Mouse (Mus musculus) ES-CJ7 (cell line): Measurements from ENCODE around the gene 4933406M09Rik.

ENCODE experiments used
- DNase-seq: peaks from one replicate; pipeline ENCODE4 v3.0.0; 2011; ENCODE audit warnings: low read depth, low spot score

The 4933406M09Rik gene

DNA sequence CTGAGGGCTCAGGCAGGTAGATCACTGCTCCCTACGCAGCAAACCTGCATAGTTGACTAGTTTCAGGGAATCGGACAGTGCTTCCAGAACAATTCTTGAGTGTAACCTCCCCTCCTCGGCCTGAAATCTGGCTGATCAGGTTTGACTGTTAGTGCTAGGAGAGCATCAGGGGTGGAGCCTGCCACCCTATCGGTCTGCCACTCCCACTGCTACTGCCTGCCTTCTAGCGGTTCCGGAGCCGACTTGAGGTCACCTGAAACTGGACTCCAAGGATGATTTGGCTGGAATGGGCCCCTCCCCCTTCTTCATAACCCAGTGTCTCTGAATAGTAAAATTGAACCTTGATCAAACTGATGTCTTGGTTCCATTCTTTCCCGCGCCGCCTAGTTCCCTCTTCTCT lies 47.3 kb downstream of the 4933406M09Rik start:
- peak; percentile 56 for DNase-seq

DNA sequence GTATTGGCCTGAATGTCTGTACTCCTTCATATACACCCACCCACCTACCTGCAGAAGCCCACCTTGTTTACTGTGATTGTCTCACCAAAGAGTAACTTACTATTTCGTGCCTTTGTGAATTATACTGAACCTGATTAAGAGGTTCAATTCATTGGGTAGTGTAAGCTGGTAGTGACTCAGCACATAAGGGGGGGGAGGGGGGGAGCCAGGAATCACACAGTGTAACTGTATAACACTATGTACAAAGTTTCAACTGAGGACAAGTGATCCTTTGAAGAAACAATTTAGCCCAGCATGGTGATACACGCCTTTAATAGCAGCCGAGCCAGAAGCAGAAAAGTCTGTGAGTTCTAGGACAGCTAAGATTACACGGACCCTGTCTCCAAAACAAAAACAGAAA lies 47.7 kb downstream of the 4933406M09Rik start:
- DNase-seq: no peak

DNA sequence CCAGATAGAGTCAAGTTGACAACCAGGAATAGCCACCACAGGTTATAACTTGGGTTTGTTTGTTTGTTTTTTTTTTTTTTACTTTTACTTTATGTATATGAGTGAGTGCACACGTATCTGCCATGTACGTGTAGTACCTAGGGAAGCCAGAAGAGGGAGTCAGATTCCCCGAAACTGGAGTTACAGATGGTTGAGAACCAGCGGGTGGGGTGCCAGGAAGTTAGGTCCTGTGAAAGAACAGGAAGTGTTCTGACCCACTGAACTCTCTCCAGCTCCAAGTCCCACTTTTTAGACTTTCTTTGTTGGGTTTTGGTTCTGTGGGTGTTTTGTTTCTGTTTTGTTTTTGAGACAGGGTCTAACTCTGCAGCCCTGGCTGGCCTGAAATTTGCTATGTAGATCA lies 49.7 kb downstream of the 4933406M09Rik start:
- DNase-seq: peak; percentile 95

DNA sequence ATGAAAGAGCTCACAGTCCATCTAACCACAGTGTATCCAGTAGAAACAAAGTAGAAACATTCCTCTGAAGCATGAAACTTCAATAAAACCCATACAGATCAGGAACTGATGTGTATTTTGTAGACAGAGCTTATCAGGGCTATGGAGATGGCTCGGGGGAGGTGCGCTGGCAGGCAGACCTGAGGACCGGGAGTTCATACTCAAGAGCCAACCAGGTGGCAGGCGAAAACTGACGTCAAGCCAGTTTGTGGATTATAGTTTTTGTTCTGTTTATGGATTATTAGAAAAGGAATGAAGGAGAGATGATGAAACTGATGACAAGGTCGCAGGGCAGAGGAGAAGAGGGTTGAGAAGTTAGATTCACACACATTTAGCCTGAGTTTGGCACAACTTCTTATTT lies 54.7 kb downstream of the 4933406M09Rik start:
- no peak for DNase-seq
